In genomic region chr13:97137466-97138400, GRCm38 (mm10) we compare ENCODE assay signal across 8 mouse cellular contexts. TPM values are rescaled to one million over a fixed set of nuclear protein-coding genes. Genes with fewer than 3 reads are reported as not detected.
DNase-seq lines count a peak whose midpoint lies in the region; ATAC-seq lines count a peak whose summit lies in the region.

Gfm2 (plus strand) TSS chr13:97137937.
Nsa2 (minus strand) TSS chr13:97137937.

- H3K27ac ChIP-seq in lung, embryonic 16.5 days (ENCODE audit: low read length), result peak within 1 kb of the TSS; percentile 90

- peak within 1 kb of the TSS; percentile 82 for H3K9ac ChIP-seq in lung, embryonic 16.5 days (ENCODE audit: low read length)

- ATAC-seq in hematopoietic stem cell, adult 5-6 weeks (replicated peaks in 1 of 2; ENCODE audit: insufficient read depth in 1 of 2, low FRiP score in 2 of 2, low TSS enrichment in 1 of 2, low read depth in 1 of 2, poor library complexity in 2 of 2, severe bottlenecking in 2 of 2), result peak; percentile 99 to 100
- peak; percentile 98 for ATAC-seq in lung, embryonic 16.5 days (ENCODE audit: low read depth)

- H3K9me3 ChIP-seq in lung, embryonic 16.5 days (ENCODE audit: control insufficient read depth, low read length), result no peaks in the 10 kb centered on the region

- H3K4me3 ChIP-seq in lung, embryonic 16.5 days (ENCODE audit: low read length), result peak within 1 kb of the TSS; percentile 69

- WGBS in lung, embryonic 16.5 days, result under 1% methylated on average over 57 of the region's 57 CpGs

- no peaks in the 10 kb centered on the region for H3K27me3 ChIP-seq in lung, embryonic 16.5 days (ENCODE audit: control insufficient read depth, insufficient read depth, low read depth, low read length)

- DNase-seq in MEL-GATA-1-ER (ENCODE audit: extremely low read depth, low read depth), result peak; percentile 94
- DNase-seq in cerebellum, adult 8-10 months, result peak; percentile 90
- peak; percentile 95 for DNase-seq in forelimb bud, embryonic 11.5 days (ENCODE audit: low read depth, low spot score)
- DNase-seq in layer of hippocampus, adult 9-10 months (ENCODE audit: low spot score), result peak; percentile 90
- peak; percentile 72 for DNase-seq in ovary, postnatal 10 days (ENCODE audit: low spot score)
- DNase-seq in thymus, postnatal 10 days (ENCODE audit: low spot score in 2 of 2), result peak; percentile 79 to 85

- 0 out of 2 replicates have a peak, but pooled peaks cover 3% of the 10 kb centered on the region for H3K4me1 ChIP-seq in lung, embryonic 16.5 days (replicated peaks; ENCODE audit: control insufficient read depth, insufficient read depth, low read length)

- peaks cover 12% of the 10 kb centered on the region for H3K36me3 ChIP-seq in lung, embryonic 16.5 days (ENCODE audit: control insufficient read depth, insufficient read depth, low read length)

- H3K4me2 ChIP-seq in lung, embryonic 16.5 days (ENCODE audit: low read depth, low read length), result peak within 1 kb of the TSS; percentile 81

RNA-seq across cellular contexts. Expression of gene Gfm2, which starts in this region (rescaled TPM):
- 34.4 and 41.1 TPM in 2 replicates for total RNA-seq in hematopoietic stem cell, adult 5-6 weeks (2017)
- polyA plus RNA-seq in lung, embryonic 16.5 days (2015; fragmentation: Nextera tagmentation; extraction: Ambion mirVana), result 23.8 and 26.6 TPM in 2 replicates

RNA-seq across cellular contexts. Expression of gene Nsa2, which starts in this region (rescaled TPM):
- 364 and 398 TPM in 2 replicates for total RNA-seq in hematopoietic stem cell, adult 5-6 weeks (2017)
- 51.5 and 53.8 TPM in 2 replicates for polyA plus RNA-seq in lung, embryonic 16.5 days (2015; fragmentation: Nextera tagmentation; extraction: Ambion mirVana)

Comparison
In these comparisons a context has a peak if more than half of its experiments do, and no peak if none do; other contexts are left out.
1. Peak in every context shown above with its lines: DNase-seq, ATAC-seq, H3K4me3 ChIP-seq and H3K27ac ChIP-seq.